Comparison of ENCODE assay signal across 25 mouse cellular contexts in the genomic region with DNA sequence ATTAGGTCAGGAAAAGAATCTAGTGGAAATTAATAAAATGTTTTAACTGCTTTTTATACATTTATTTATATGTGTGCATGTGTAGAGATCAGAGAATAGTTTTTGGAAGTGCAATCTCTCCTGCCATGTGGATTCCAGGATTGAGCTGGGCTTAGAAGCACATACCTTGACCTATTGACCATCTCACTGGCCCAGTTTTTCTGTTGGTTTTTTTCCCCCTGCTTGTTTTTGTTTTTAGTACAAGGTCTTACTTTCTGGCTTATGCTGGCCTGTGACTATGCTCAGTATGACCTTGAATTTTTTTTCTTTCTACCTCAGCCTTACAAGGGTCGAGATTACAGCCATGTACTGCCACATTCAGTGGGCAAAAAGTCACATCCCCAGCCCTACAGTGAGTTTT. TPM values are rescaled to one million over a fixed set of nuclear protein-coding genes. Genes with fewer than 3 reads are reported as not detected.
DNase-seq lines count a peak whose midpoint lies in the region; ATAC-seq and TF ChIP-seq lines count a peak whose summit lies in the region.
"Had no signal": no experiment of that assay in that cellular context is flagged by ENCODE, and none has a peak within 500 bp of the region (broad histone marks: within the 10 kb centered on the region; RNA-seq: fewer than 3 reads in every experiment).

No protein-coding gene starts in this region.

- no peak for TF ChIP-seq CTCF in gastrocnemius, adult 2 months (IDR thresholded peaks at IDR 0.05)

- H3K27ac ChIP-seq in gastrocnemius, adult 2 months, result peak overlapping the region; percentile 78
- no peak overlapping the region for H3K27ac ChIP-seq in liver, embryonic 16.5 days (ENCODE audit: low read length)
- H3K27ac ChIP-seq in liver, embryonic 11.5 days (ENCODE audit: low read depth, low read length), result no peak overlapping the region
- H3K27ac ChIP-seq: embryonic facial prominence, embryonic 10.5 days; embryonic facial prominence, embryonic 12.5 days; forebrain, embryonic 13.5 days; forebrain, embryonic 15.5 days had no signal

- intact Hi-C loops in gastrocnemius, adult 2 months (cut with DNase I), result no loop called here

- peak; percentile 48; the same call in 1 of the 2 replicates for ATAC-seq in liver, embryonic 16.5 days (ENCODE audit: low read depth)
- no peak for ATAC-seq in liver, embryonic 11.5 days (replicated peaks; ENCODE audit: low FRiP score)
- ATAC-seq: activated CD4-positive, CD25-positive, alpha-beta regulatory T cell, adult 4 months; CD4-positive, CD25-positive, alpha-beta regulatory T cell, adult 4 months; forebrain, embryonic 13.5 days; forebrain, embryonic 15.5 days; forebrain, postnatal 0 days; Patski had no signal

- H3K36me3 ChIP-seq in liver, embryonic 16.5 days (ENCODE audit: control insufficient read depth, insufficient read depth), result peaks cover 24% of the 10 kb centered on the region
- peaks cover 28% of the 10 kb centered on the region for H3K36me3 ChIP-seq in liver, embryonic 11.5 days (ENCODE audit: control insufficient read depth, insufficient read depth, low read length)

- H3K4me3 ChIP-seq in gastrocnemius, adult 2 months, result no peak overlapping the region
- no peak overlapping the region for H3K4me3 ChIP-seq in liver, embryonic 16.5 days (ENCODE audit: low read depth, low read length)
- H3K4me3 ChIP-seq in liver, embryonic 11.5 days (ENCODE audit: low read depth, low read length), result no peak overlapping the region
- H3K4me3 ChIP-seq: embryonic facial prominence, embryonic 10.5 days; embryonic facial prominence, embryonic 12.5 days; forebrain, embryonic 13.5 days; forebrain, embryonic 15.5 days had no signal

- H3K9me3 ChIP-seq in liver, embryonic 16.5 days (replicated peaks; ENCODE audit: control insufficient read depth, low read length), result no peaks in the 10 kb centered on the region
- no peaks in the 10 kb centered on the region for H3K9me3 ChIP-seq in liver, embryonic 11.5 days (ENCODE audit: control insufficient read depth, low read length)
- H3K9me3 ChIP-seq: embryonic facial prominence, embryonic 10.5 days; embryonic facial prominence, embryonic 12.5 days; forebrain, embryonic 13.5 days; forebrain, embryonic 15.5 days; G1E had no signal

- H3K4me1 ChIP-seq in liver, embryonic 16.5 days (ENCODE audit: control insufficient read depth, low read depth, low read length), result no peaks in the 10 kb centered on the region; the same call in 1 of the 2 replicates
- no peaks in the 10 kb centered on the region for H3K4me1 ChIP-seq in liver, embryonic 11.5 days (replicated peaks; ENCODE audit: control insufficient read depth, insufficient read depth, low read length)
- H3K4me1 ChIP-seq: embryonic facial prominence, embryonic 10.5 days; embryonic facial prominence, embryonic 12.5 days; forebrain, embryonic 13.5 days; forebrain, embryonic 15.5 days had no signal

- H3K27me3 ChIP-seq in liver, embryonic 16.5 days (ENCODE audit: control insufficient read depth, insufficient read depth, low read depth, low read length), result no peaks in the 10 kb centered on the region
- no peaks in the 10 kb centered on the region for H3K27me3 ChIP-seq in liver, embryonic 11.5 days (replicated peaks; ENCODE audit: control insufficient read depth, insufficient read depth, low read length)
- H3K27me3 ChIP-seq: CH12.LX; embryonic facial prominence, embryonic 12.5 days; forebrain, embryonic 13.5 days; forebrain, embryonic 15.5 days; Patski had no signal

- 54% methylated on average over 1 of the region's 1 CpGs for WGBS in liver, embryonic 16.5 days (ENCODE audit: insufficient replicate concordance)
- WGBS in liver, embryonic 11.5 days, result 88% methylated on average over 1 of the region's 1 CpGs

- peak; percentile 57 for DNase-seq in adrenal gland, adult 2 months
- no peak for DNase-seq in adrenal gland, postnatal 14 days
- DNase-seq in gastrocnemius, adult 2 months, result no peak
- DNase-seq in gastrocnemius, postnatal 25 days, result no peak
- DNase-seq in liver, embryonic 11.5 days (ENCODE audit: low spot score), result no peak
- peak; percentile 14 for DNase-seq in ovary, adult 18-20 months (ENCODE audit: low spot score)
- no peak for DNase-seq in ovary, postnatal 10 days (ENCODE audit: low spot score)
- DNase-seq: adrenal gland, postnatal 25 days; B cell, adult 2 months; cerebellum, adult 11-12 months; cerebellum, adult 2 months; cerebellum, adult 9-10 months; cerebellum, postnatal 10 days; cerebellum, postnatal 25 days; forebrain, postnatal 0 days had no signal

- H3K9ac ChIP-seq in liver, embryonic 16.5 days (ENCODE audit: low read depth, low read length), result no peak overlapping the region
- H3K9ac ChIP-seq in liver, embryonic 11.5 days (ENCODE audit: low read depth, low read length), result no peak overlapping the region
- H3K9ac ChIP-seq: embryonic facial prominence, embryonic 12.5 days; forebrain, embryonic 13.5 days; forebrain, embryonic 15.5 days; forebrain, postnatal 0 days had no signal

- H3K4me2 ChIP-seq in liver, embryonic 16.5 days (ENCODE audit: low read depth, low read length), result no peak overlapping the region
- H3K4me2 ChIP-seq in liver, embryonic 11.5 days, result no peak overlapping the region
- H3K4me2 ChIP-seq: embryonic facial prominence, embryonic 12.5 days; forebrain, embryonic 13.5 days; forebrain, embryonic 15.5 days had no signal

RNA-seq across cellular contexts. Expression of a gene that starts 14.0 kb away (rescaled TPM):
- total RNA-seq in adrenal gland, adult 2 months (2021), result 10 to 100 TPM; 56.3 to 75.6 TPM
- polyA plus RNA-seq in adrenal gland, adult 2 months (2012; rRNA removed), result 20.2 and 26.2 TPM in 2 replicates
- total RNA-seq in adrenal gland, postnatal 14 days (2021), result 132 and 152 TPM in 2 replicates
- total RNA-seq in gastrocnemius, adult 2 months (2021), result 10 to 100 TPM; 54.0 to 72.6 TPM
- total RNA-seq in gastrocnemius, postnatal 25 days (2021), result 10 to 100 TPM; 44.9 to 60.0 TPM
- polyA plus RNA-seq in liver, embryonic 16.5 days (2015; fragmentation: Nextera tagmentation; extraction: Ambion mirVana), result 41.6 and 42.2 TPM in 2 replicates
- 49.3 and 54.5 TPM in 2 replicates for polyA plus RNA-seq in liver, embryonic 11.5 days (2014; fragmentation: Nextera tagmentation; extraction: Ambion mirVana)

RNA-seq across cellular contexts. Expression of a gene that starts 37.9 kb away (rescaled TPM):
- 10 to 100 TPM; 14.2 to 16.8 TPM for total RNA-seq in adrenal gland, adult 2 months (2021)
- 22.7 and 31.9 TPM in 2 replicates for polyA plus RNA-seq in adrenal gland, adult 2 months (2012; rRNA removed)
- total RNA-seq in adrenal gland, postnatal 14 days (2021), result 15.0 and 18.8 TPM in 2 replicates
- 10 to 100 TPM; 10.1 to 19.5 TPM for total RNA-seq in gastrocnemius, adult 2 months (2021)
- 10 to 100 TPM; 10.1 to 12.7 TPM for total RNA-seq in gastrocnemius, postnatal 25 days (2021)
- polyA plus RNA-seq in liver, embryonic 16.5 days (2015; fragmentation: Nextera tagmentation; extraction: Ambion mirVana), result 1.6 and 1.8 TPM in 2 replicates
- 10.5 and 10.6 TPM in 2 replicates for polyA plus RNA-seq in liver, embryonic 11.5 days (2014; fragmentation: Nextera tagmentation; extraction: Ambion mirVana)

RNA-seq across cellular contexts. Expression of a gene that starts 43.0 kb away (rescaled TPM):
- 1 to 10 TPM; 4.6 to 8.5 TPM for total RNA-seq in adrenal gland, adult 2 months (2021)
- 2.3 and 3.7 TPM in 2 replicates for polyA plus RNA-seq in adrenal gland, adult 2 months (2012; rRNA removed)
- 5.1 and 5.6 TPM in 2 replicates for total RNA-seq in adrenal gland, postnatal 14 days (2021)
- total RNA-seq in gastrocnemius, adult 2 months (2021), result 10 to 100 TPM; 13.0 to 35.4 TPM
- 100 to 1,000 TPM in 1 of 2 experiments, 10 to 100 TPM in 1; 28.8 to 105 TPM for total RNA-seq in gastrocnemius, postnatal 25 days (2021)
- polyA plus RNA-seq in liver, embryonic 16.5 days (2015; fragmentation: Nextera tagmentation; extraction: Ambion mirVana), result 0.06 and 0.12 TPM in 2 replicates
- 0.07 and 0.12 TPM in 2 replicates for polyA plus RNA-seq in liver, embryonic 11.5 days (2014; fragmentation: Nextera tagmentation; extraction: Ambion mirVana)
- total RNA-seq: CH12.LX had no signal
- polyA plus RNA-seq: activated CD4-positive, CD25-positive, alpha-beta regulatory T cell, adult 4 months; CD4-positive, CD25-positive, alpha-beta regulatory T cell, adult 4 months; G1E; Patski had no signal

RNA-seq across cellular contexts. Expression of a gene that starts 52.8 kb away (rescaled TPM):
- under 1 TPM; 0.45 to 0.84 TPM for total RNA-seq in adrenal gland, adult 2 months (2021)
- polyA plus RNA-seq in adrenal gland, adult 2 months (2012; rRNA removed), result 0.73 and 1.3 TPM in 2 replicates
- 0.52 and 0.53 TPM in 2 replicates for total RNA-seq in adrenal gland, postnatal 14 days (2021)
- 1 to 10 TPM in 1 of 2 experiments, under 1 TPM in 1; 0.43 to 1.1 TPM for total RNA-seq in gastrocnemius, adult 2 months (2021)
- under 1 TPM; 0.20 to 0.64 TPM for total RNA-seq in gastrocnemius, postnatal 25 days (2021)
- not detected in 2 replicates for polyA plus RNA-seq in liver, embryonic 16.5 days (2015; fragmentation: Nextera tagmentation; extraction: Ambion mirVana)
- polyA plus RNA-seq in liver, embryonic 11.5 days (2014; fragmentation: Nextera tagmentation; extraction: Ambion mirVana), result 0.19 and 0.30 TPM in 2 replicates
- total RNA-seq: adrenal gland, postnatal 25 days had no signal
- polyA plus RNA-seq: activated CD4-positive, CD25-positive, alpha-beta regulatory T cell, adult 4 months; CD4-positive, CD25-positive, alpha-beta regulatory T cell, adult 4 months had no signal

Comparison
In these comparisons a context has a peak if more than half of its experiments do, and no peak if none do; other contexts are left out.
1. DNase-seq: peak in adrenal gland, adult 2 months (single experiment) and ovary, adult 18-20 months (single experiment); none in adrenal gland, postnatal 14 days (single experiment), gastrocnemius, adult 2 months (single experiment), gastrocnemius, postnatal 25 days (single experiment), liver, embryonic 11.5 days (single experiment) and ovary, postnatal 10 days (single experiment).